26 mouse cellular contexts compared by ENCODE assay signal in the genomic region with DNA sequence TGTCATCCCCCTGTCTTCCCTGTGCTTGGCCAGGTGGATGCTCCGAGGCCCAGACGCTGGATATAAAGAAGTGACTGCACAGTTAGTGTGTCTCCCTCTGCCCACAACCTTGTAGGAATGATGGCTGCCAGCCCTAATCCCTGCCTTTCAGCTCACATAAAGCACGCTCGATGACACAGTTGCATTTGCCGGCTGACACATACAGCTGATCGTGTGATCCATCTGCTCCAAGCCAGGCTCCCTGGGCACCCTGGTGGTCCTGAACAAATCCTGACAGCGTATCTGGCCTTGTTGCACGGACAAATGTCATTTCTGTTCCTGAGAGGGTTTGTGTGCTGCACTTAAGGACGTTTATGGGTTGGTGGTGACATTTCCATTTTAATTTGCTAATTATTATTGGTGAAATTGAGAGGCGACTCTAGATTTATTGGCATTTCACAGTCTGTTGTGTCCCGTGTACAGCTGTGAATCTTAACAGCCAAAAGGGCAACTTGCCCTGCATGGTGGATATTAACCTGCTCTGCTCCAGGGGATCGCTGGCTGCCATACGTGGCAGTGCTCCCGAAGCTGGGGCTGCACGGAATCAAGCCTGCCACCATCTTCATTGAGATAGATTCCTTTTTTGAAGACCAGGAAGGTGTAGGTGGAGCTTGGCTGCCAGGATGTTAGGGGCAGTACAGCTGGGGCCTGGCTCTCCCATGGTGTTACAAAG.
DNase-seq lines count a peak whose midpoint lies in the region; ATAC-seq and TF ChIP-seq lines count a peak whose summit lies in the region.
"Had no signal": no experiment of that assay in that cellular context is flagged by ENCODE, and none has a peak within 500 bp of the region (broad histone marks: within the 10 kb centered on the region; RNA-seq: fewer than 3 reads in every experiment).

No protein-coding gene starts in this region.

- H3K36me3 ChIP-seq in neural tube, embryonic 13.5 days, result no peaks in the 10 kb centered on the region
- H3K36me3 ChIP-seq in liver, embryonic 12.5 days, result no peaks in the 10 kb centered on the region
- H3K36me3 ChIP-seq: heart, embryonic 12.5 days; limb, embryonic 13.5 days had no signal

- H3K4me1 ChIP-seq in cerebellum, adult 2 months (ENCODE audit: control insufficient read depth, insufficient read depth, low read length), result no peaks in the 10 kb centered on the region; the same call in 1 of the 2 replicates
- peaks cover 17% of the 10 kb centered on the region for H3K4me1 ChIP-seq in neural tube, embryonic 13.5 days (replicated peaks)
- no peaks in the 10 kb centered on the region for H3K4me1 ChIP-seq in liver, embryonic 12.5 days
- H3K4me1 ChIP-seq: heart, embryonic 12.5 days had no signal

- no peak for ATAC-seq in neural tube, embryonic 13.5 days (ENCODE audit: low read depth)
- no peak for ATAC-seq in liver, embryonic 12.5 days
- ATAC-seq: activated CD4-positive, CD25-positive, alpha-beta regulatory T cell, adult 4 months; forebrain, embryonic 16.5 days had no signal

- H3K9ac ChIP-seq in neural tube, embryonic 13.5 days, result no peak overlapping the region
- H3K9ac ChIP-seq in liver, embryonic 12.5 days, result no peak overlapping the region
- H3K9ac ChIP-seq: heart, embryonic 12.5 days; limb, embryonic 13.5 days; liver, postnatal 0 days had no signal

- H3K9me3 ChIP-seq in neural tube, embryonic 13.5 days, result no peaks in the 10 kb centered on the region
- H3K9me3 ChIP-seq in liver, embryonic 12.5 days (replicated peaks), result peaks cover 22% of the 10 kb centered on the region
- H3K9me3 ChIP-seq: limb, embryonic 13.5 days had no signal

- no peaks in the 10 kb centered on the region for H3K27me3 ChIP-seq in cerebellum, adult 2 months (ENCODE audit: control insufficient read depth, insufficient read depth, low read length)
- H3K27me3 ChIP-seq in neural tube, embryonic 13.5 days, result peaks cover 9% of the 10 kb centered on the region; the same call in 1 of the 2 replicates
- H3K27me3 ChIP-seq in liver, embryonic 12.5 days (replicated peaks), result no peaks in the 10 kb centered on the region
- H3K27me3 ChIP-seq: CH12.LX had no signal

- DNase-seq in cerebellum, postnatal 10 days, result peak; percentile 68 to 82
- no peak for DNase-seq in cerebellum, adult 2 months
- DNase-seq in left cerebral cortex, postnatal 4 days, result peak; percentile 75
- no peak for DNase-seq in left cerebral cortex, adult 8-10 months (ENCODE audit: low spot score in 2 of 2)
- no peak for DNase-seq in neural tube, embryonic 10.5 days (ENCODE audit: extremely low spot score, low spot score)
- DNase-seq: adrenal gland, adult 2 months; adrenal gland, postnatal 36 days; cerebellum, adult 9-11 months; gastrocnemius, adult 2 months; heart, adult 2 months; heart, postnatal 4 days; kidney, adult 11 months; kidney, postnatal 14 days; liver, postnatal 0 days; lung, postnatal 36 days; spleen, adult 18-20 months; thymus, postnatal 14 days had no signal

- no peak for TF ChIP-seq CTCF in cerebellum, adult 2 months (IDR thresholded peaks at IDR 0.05; ENCODE audit: borderline replicate concordance, insufficient read depth, low read depth, low read length)

- WGBS in cerebellum, adult 2 months, result 27% methylated on average over 15 of the region's 15 CpGs
- WGBS in neural tube, embryonic 13.5 days, result 49% methylated on average over 15 of the region's 15 CpGs
- 77% methylated on average over 15 of the region's 15 CpGs for WGBS in liver, embryonic 12.5 days (ENCODE audit: insufficient replicate concordance)

- no peak for TF ChIP-seq POLR2A in cerebellum, adult 2 months (IDR thresholded peaks at IDR 0.05; ENCODE audit: borderline replicate concordance, insufficient read depth, low read length)

- H3K4me2 ChIP-seq in neural tube, embryonic 13.5 days, result no peak overlapping the region
- H3K4me2 ChIP-seq in liver, embryonic 12.5 days, result no peak overlapping the region
- H3K4me2 ChIP-seq: heart, embryonic 12.5 days; limb, embryonic 13.5 days; liver, embryonic 11.5 days had no signal

- H3K4me3 ChIP-seq in cerebellum, adult 2 months (replicated peaks; ENCODE audit: insufficient read depth, low read depth, low read length), result no peak overlapping the region
- no peak overlapping the region for H3K4me3 ChIP-seq in neural tube, embryonic 13.5 days
- H3K4me3 ChIP-seq in liver, embryonic 12.5 days, result no peak overlapping the region
- H3K4me3 ChIP-seq: erythroblast, embryonic 14.5 days; gastrocnemius, adult 2 months; heart, adult 2 months; heart, embryonic 12.5 days; limb, embryonic 13.5 days had no signal

- intact Hi-C loops in left cerebral cortex, postnatal 4 days (cut with DNase I), result no loop called here

- no peak overlapping the region for H3K27ac ChIP-seq in cerebellum, adult 2 months (ENCODE audit: insufficient read depth, low read length)
- H3K27ac ChIP-seq in neural tube, embryonic 13.5 days (replicated peaks), result peak overlapping the region; percentile 68
- no peak overlapping the region for H3K27ac ChIP-seq in liver, embryonic 12.5 days
- H3K27ac ChIP-seq: gastrocnemius, adult 2 months; heart, adult 2 months; limb, embryonic 13.5 days had no signal

Comparison
In these comparisons a context has a peak if more than half of its experiments do, and no peak if none do; other contexts are left out.
1. DNase-seq: peak in cerebellum, postnatal 10 days (2 of 2) and left cerebral cortex, postnatal 4 days (single experiment); none in cerebellum, adult 2 months (0 of 2), left cerebral cortex, adult 8-10 months (0 of 2) and neural tube, embryonic 10.5 days (single experiment).